Mouse (Mus musculus): ENCODE measurements around the gene Scd3. TPM values are rescaled to one million over a fixed set of nuclear protein-coding genes. Genes with fewer than 3 reads are reported as not detected.

Gene Scd3
- polyA plus RNA-seq, 1 experiment from 2014 or later, result 0.36 TPM

- DNase-seq (ENCODE audit: low spot score) (peak; percentile 38), ATAC-seq (ENCODE audit: low read depth) (peak; percentile 27)
- peak within 1 kb of the TSS; percentile 89 for H3K9ac ChIP-seq (ENCODE audit: low read depth, low read length)
- H3K4me2 ChIP-seq (ENCODE audit: low read depth, low read length), result peak within 1 kb of the TSS; percentile 82
- peaks cover 34% of the 10 kb centered on the region for H3K36me3 ChIP-seq (ENCODE audit: control insufficient read depth, insufficient read depth, low read length)
- no peaks in the 10 kb centered on the region for H3K9me3 ChIP-seq (ENCODE audit: control insufficient read depth, low read length)
- WGBS, result 5% methylated on average over 21 of the region's 21 CpGs
- H3K27me3 ChIP-seq (replicated peaks; ENCODE audit: control insufficient read depth, insufficient read depth, low read length), result no peaks in the 10 kb centered on the region
- H3K27ac ChIP-seq (replicated peaks; ENCODE audit: low read depth, low read length), result peak within 1 kb of the TSS; percentile 95
- peaks cover 27% of the 10 kb centered on the region for H3K4me1 ChIP-seq (ENCODE audit: control insufficient read depth, insufficient read depth, low read length)
- peak within 1 kb of the TSS; percentile 71 for H3K4me3 ChIP-seq (ENCODE audit: low read depth, low read length)
Measured at GRCm38 (mm10) chr19:44292941-44293768, 90.1 kb downstream of the Scd3 start, which contains the start of gene Scd2. TSS of gene Scd2 (plus strand) at chr19:44293674.

Other genes starting within 250 kb of the Scd3 start
- 0.22 and 0.33 TPM in 2 replicates for gene Cpn1, start 216.7 kb upstream of the Scd3 start, polyA plus RNA-seq (2014; fragmentation: Nextera tagmentation; extraction: Ambion mirVana)
- not detected in 2 replicates for gene Cyp2c23, start 174.1 kb upstream of the Scd3 start, polyA plus RNA-seq (2014; fragmentation: Nextera tagmentation; extraction: Ambion mirVana)
- gene Erlin1, start 133.5 kb upstream of the Scd3 start, polyA plus RNA-seq (2014; fragmentation: Nextera tagmentation; extraction: Ambion mirVana), result 31.4 and 31.5 TPM in 2 replicates
- gene Chuk, start 95.8 kb upstream of the Scd3 start, polyA plus RNA-seq (2014; fragmentation: Nextera tagmentation; extraction: Ambion mirVana), result 32.0 and 37.3 TPM in 2 replicates
- 23.0 and 29.5 TPM in 2 replicates for gene Cwf19l1, start 67.4 kb upstream of the Scd3 start, polyA plus RNA-seq (2014; fragmentation: Nextera tagmentation; extraction: Ambion mirVana)
- 79.1 and 79.6 TPM in 2 replicates for gene Bloc1s2, start 56.8 kb upstream of the Scd3 start, polyA plus RNA-seq (2014; fragmentation: Nextera tagmentation; extraction: Ambion mirVana)
- gene Pkd2l1, start 10.8 kb upstream of the Scd3 start, polyA plus RNA-seq (2014; fragmentation: Nextera tagmentation; extraction: Ambion mirVana), result 0.11 TPM in 1 of 2 replicates, not detected in the other
- 212 and 224 TPM in 2 replicates for gene Scd2, start 90.4 kb downstream of the Scd3 start, polyA plus RNA-seq (2014; fragmentation: Nextera tagmentation; extraction: Ambion mirVana)
- 0.37 and 0.51 TPM in 2 replicates for gene Scd4, start 129.8 kb downstream of the Scd3 start, polyA plus RNA-seq (2014; fragmentation: Nextera tagmentation; extraction: Ambion mirVana)
- 7.6 and 8.0 TPM in 2 replicates for gene Scd1, start 204.6 kb downstream of the Scd3 start, polyA plus RNA-seq (2014; fragmentation: Nextera tagmentation; extraction: Ambion mirVana)